Mouse (Mus musculus) intestine, postnatal 0 days (tissue): ENCODE data around the gene Olfr1143. TPM values are rescaled to one million over a fixed set of nuclear protein-coding genes. Genes with fewer than 3 reads are reported as not detected.

Source experiments
- ATAC-seq: fragments of 200-750 bp; cut with Nextera tagmentation; 2 replicates; pipeline ENCODE4 v1.8.0; 2017; ENCODE audit warnings: mild to moderate bottlenecking, moderate TSS enrichment, moderate library complexity
- H3K27ac ChIP-seq: fragments of 300-500 bp; sonication (generic); 2 replicates; pipeline ENCODE4 v1.5.1; 2014; ENCODE audit warnings: mild to moderate bottlenecking, low read depth, low read length, moderate library complexity
- H3K27me3 ChIP-seq: fragments of 300-500 bp; sonication (generic); replicated peaks from 2 replicates; pipeline ENCODE4 v1.6.1; 2014; ENCODE audit warnings: low read length, mixed read lengths; ENCODE audit not compliant: control insufficient read depth, insufficient read depth
- H3K36me3 ChIP-seq: fragments of 300-500 bp; sonication (generic); 2 replicates; pipeline ENCODE4 v1.6.1; 2014; ENCODE audit warnings: mild to moderate bottlenecking, moderate library complexity; ENCODE audit not compliant: control insufficient read depth, insufficient read depth
- H3K4me1 ChIP-seq: fragments of 300-500 bp; sonication (generic); replicated peaks from 2 replicates; pipeline ENCODE4 v1.6.1; 2014; ENCODE audit warnings: antibody characterized with exemption, low read length, mixed read lengths; ENCODE audit not compliant: control insufficient read depth, insufficient read depth
- H3K4me2 ChIP-seq: fragments of 300-500 bp; sonication (generic); replicated peaks from 2 replicates; pipeline ENCODE4 v1.6.1; 2014; ENCODE audit warnings: low read depth, mild to moderate bottlenecking, moderate library complexity
- H3K4me3 ChIP-seq: fragments of 300-500 bp; sonication (generic); 2 replicates; pipeline ENCODE4 v1.5.1; 2014; ENCODE audit warnings: low read depth, low read length
- H3K9ac ChIP-seq: fragments of 300-500 bp; sonication (generic); 2 replicates; pipeline ENCODE4 v1.6.1; 2014; ENCODE audit warnings: mild to moderate bottlenecking, low read depth, low read length
- H3K9me3 ChIP-seq: fragments of 300-500 bp; sonication (generic); 2 replicates; pipeline ENCODE4 v1.6.1; 2016; ENCODE audit warnings: mixed run types; ENCODE audit not compliant: control insufficient read depth
- CTCF ChIP-seq: sonication (generic); IDR thresholded peaks from 2 replicates; pipeline ENCODE4 v1.5.1; 2016; ENCODE audit warnings: low read depth, mild to moderate bottlenecking, control low read depth, antibody characterized with exemption, moderate library complexity
- WGBS: fragments of 180-500 bp; shearing (Covaris S2); extraction: QIAGEN DNeasy Blood & Tissue Kit; methylation state at CpG from one replicate; pipeline ENCODE4 v1.1.7; 2014; 5-methylcytosine and 5-hydroxymethylcytosine counted together
- polyA plus RNA-seq: library from polyadenylated mRNA; unstranded; fragments of >200 nt; fragmentation: Nextera tagmentation; extraction: Ambion mirVana; gene quantifications from 2 replicates; pipeline ENCODE4 v1.2.1, GENCODE M21; 2015

Olfr1143 gene
- not detected in 2 replicates for polyA plus RNA-seq

DNA sequence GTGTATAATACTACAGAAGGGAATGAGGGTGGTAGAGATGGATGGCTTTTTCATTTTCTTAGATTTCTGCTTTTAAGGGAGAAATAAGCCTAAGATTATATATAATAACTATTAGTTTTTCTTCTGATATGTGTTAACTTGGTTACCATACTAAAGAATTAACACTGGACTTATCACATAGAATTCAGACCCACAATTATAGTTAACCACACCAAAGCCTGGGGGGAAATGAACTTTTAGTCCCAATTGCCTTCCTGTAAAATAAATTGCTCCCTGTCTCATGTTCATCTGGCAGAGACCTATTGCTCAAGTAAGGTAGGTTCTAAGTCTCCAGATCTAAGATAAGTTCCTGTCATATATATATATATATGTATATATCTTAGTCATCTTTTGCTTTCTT, at the start of gene Olfr1143:
Gene Olfr1143 (plus strand): TSS at position 301 of the 400 bp plus-strand sequence.
- Histone ChIP-seq H3K36me3 (no peaks in the 10 kb centered on the region), H3K9ac (no peak within 1 kb of the TSS), H3K4me3 (no peak within 1 kb of the TSS), H3K4me2 (no peak within 1 kb of the TSS), H3K4me1 (no peaks in the 10 kb centered on the region), H3K27me3 (no peaks in the 10 kb centered on the region), H3K27ac (no peak within 1 kb of the TSS), H3K9me3 (no peaks in the 10 kb centered on the region)
- ATAC-seq = no peak
- TF ChIP-seq CTCF = no peak

DNA sequence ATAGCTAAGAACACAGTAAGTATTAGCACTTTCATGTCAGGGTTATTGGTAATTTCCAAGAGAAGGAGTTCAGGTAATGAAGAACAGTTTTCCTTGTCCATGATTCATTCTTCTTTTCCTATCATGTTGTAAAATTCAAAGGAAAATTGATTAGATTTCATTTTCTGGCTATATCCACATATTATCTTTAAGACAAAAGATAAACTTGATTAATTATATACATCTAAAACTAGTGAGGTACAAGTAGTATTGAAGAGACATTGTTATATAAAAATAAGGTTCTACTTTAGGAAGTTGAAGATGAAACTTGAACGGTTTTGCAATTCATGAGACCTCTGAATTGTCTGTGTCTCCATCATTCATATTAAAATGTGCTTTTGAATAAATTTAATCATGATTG, 46.5 kb upstream of the Olfr1143 start, which contains the start of gene Olfr1141:
Gene Olfr1141 (minus strand): TSS at position 101 of the 400 bp plus-strand sequence.
- no peaks in the 10 kb centered on the region for H3K27me3 ChIP-seq
- H3K9ac ChIP-seq = no peak within 1 kb of the TSS
- no peak for TF ChIP-seq CTCF
- H3K27ac ChIP-seq = no peak within 1 kb of the TSS
- H3K4me1 ChIP-seq = no peaks in the 10 kb centered on the region
- H3K4me2 ChIP-seq = no peak within 1 kb of the TSS
- ATAC-seq = no peak
- no peaks in the 10 kb centered on the region for H3K36me3 ChIP-seq
- H3K4me3 ChIP-seq = no peak within 1 kb of the TSS
- WGBS = 94% methylated on average over 1 of the region's 1 CpGs
- H3K9me3 ChIP-seq = no peaks in the 10 kb centered on the region

DNA sequence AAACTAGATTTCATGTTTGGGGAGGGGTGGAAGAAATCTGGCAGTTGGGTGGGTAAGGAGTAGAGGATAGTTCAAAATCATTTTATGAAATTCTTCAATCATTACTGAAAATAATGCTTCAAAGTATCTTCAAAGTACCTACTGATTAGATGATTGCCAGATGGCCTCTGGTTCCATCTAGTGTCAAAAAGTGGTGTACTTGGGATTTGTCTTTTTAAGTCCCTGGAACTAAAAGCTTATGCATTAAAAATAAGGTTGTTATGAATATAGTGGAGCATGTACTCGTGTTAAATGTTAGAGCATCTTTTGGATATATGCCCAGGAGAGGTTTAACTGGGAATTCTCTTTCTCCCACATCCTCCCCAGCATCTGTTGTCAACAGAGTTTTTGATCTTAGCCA, 24.2 kb upstream of the Olfr1143 start:
- no peaks in the 10 kb centered on the region for H3K27me3 ChIP-seq
- no peak overlapping the region for H3K4me2 ChIP-seq
- no peak overlapping the region for H3K9ac ChIP-seq
- H3K36me3 ChIP-seq = no peaks in the 10 kb centered on the region
- 33% methylated on average over 1 of the region's 1 CpGs for WGBS
- H3K4me1 ChIP-seq = no peaks in the 10 kb centered on the region
- H3K27ac ChIP-seq = no peak overlapping the region
- ATAC-seq = no peak
- no peak overlapping the region for H3K4me3 ChIP-seq
- no peak for TF ChIP-seq CTCF
- no peaks in the 10 kb centered on the region for H3K9me3 ChIP-seq

DNA sequence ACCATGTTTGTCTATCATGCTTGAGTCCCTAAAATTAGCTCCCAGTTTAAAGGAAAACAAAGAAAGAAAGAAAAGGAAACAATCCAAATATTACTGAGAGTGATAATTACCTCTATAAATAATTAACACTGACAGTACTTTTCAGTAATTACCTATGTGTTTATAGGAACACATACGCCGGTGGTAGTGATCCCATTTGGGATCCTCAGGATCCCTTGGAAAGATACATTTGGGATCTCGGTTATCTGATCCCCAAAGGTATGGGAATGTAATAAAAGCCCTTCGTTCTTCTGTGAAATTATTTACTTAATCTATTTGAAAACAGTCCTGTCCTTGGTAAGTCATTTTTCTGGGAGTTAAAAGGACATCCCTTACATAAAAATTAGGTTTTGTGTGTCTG, 21.2 kb upstream of the Olfr1143 start, which contains the start of gene Olfr152:
Gene Olfr152 (plus strand): TSS at position 301 of the 400 bp plus-strand sequence.
- H3K4me3 ChIP-seq = no peak within 1 kb of the TSS
- no peak within 1 kb of the TSS for H3K27ac ChIP-seq
- H3K36me3 ChIP-seq = no peaks in the 10 kb centered on the region
- no peak within 1 kb of the TSS for H3K4me2 ChIP-seq
- H3K9ac ChIP-seq = no peak within 1 kb of the TSS
- 72% methylated on average over 4 of the region's 4 CpGs for WGBS
- no peak for TF ChIP-seq CTCF
- no peaks in the 10 kb centered on the region for H3K9me3 ChIP-seq
- ATAC-seq = no peak
- no peaks in the 10 kb centered on the region for H3K27me3 ChIP-seq
- no peaks in the 10 kb centered on the region for H3K4me1 ChIP-seq

DNA sequence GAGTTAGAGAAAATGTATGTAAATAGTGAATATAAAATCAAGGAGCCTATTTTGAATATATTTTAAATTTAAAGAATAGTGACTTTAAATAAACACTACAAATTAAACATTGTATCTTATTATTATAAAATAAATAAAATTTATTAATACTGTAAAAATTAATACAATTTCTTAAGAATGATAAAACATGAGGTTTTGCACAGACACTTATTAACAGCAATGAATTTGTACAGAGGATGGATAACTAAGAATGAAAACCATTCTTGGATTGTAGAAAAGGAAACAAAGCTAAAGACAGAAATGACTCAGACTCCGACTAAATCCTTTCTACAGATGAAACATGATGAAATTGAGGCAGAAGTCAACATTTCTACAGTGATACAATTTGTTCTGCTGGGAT, 9.1 kb downstream of the Olfr1143 start, which contains the start of gene Olfr1145:
Gene Olfr1145 (plus strand): TSS at position 301 of the 400 bp plus-strand sequence.
- WGBS = 73% methylated on average over 1 of the region's 1 CpGs
- no peak within 1 kb of the TSS for H3K4me2 ChIP-seq
- no peak within 1 kb of the TSS for H3K4me3 ChIP-seq
- H3K36me3 ChIP-seq = no peaks in the 10 kb centered on the region
- H3K27me3 ChIP-seq = no peaks in the 10 kb centered on the region
- H3K9me3 ChIP-seq = no peaks in the 10 kb centered on the region
- no peaks in the 10 kb centered on the region for H3K4me1 ChIP-seq
- no peak within 1 kb of the TSS for H3K27ac ChIP-seq
- no peak for ATAC-seq
- no peak within 1 kb of the TSS for H3K9ac ChIP-seq
- no peak for TF ChIP-seq CTCF

DNA sequence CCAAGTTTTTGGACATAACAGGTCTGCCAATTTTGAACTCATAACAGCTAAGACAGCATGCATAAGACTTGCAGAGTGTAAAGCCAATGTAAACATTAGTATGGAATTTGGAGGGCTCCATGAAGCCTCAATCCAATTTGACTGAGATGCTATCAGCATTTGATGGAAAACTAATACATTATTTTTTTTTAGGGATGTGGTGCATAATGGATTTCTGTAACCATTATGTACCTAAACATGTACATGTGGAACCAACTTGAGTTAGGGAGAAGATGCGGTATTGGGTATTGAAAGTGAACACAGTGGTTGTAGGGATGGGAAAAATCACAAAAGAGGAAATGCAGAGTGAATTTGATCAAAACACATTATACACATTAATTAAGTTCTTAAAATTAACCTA, 29.8 kb downstream of the Olfr1143 start, which contains the start of gene Olfr1148:
Gene Olfr1148 (plus strand): TSS at position 301 of the 400 bp plus-strand sequence.
- ATAC-seq = no peak
- WGBS = 94% methylated on average over 1 of the region's 1 CpGs
- no peaks in the 10 kb centered on the region for H3K36me3 ChIP-seq

DNA sequence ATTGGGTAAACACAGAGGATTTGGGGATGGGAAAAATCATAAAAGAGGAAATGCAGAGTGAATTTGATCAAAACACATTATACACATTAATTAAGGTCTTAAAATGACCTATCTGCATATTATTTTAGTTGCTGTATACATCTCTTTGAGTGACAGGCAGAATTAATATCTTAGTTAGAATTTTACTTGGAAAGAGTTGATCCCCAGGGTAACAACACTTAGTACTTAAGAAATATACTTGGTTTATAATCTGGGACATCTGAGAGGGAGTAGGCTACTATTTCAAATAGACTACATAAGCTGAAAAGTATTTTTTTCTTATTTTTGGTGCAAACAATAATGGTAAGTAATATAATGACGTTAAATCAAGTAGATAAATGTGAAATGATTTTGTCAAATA, 43.3 kb downstream of the Olfr1143 start, which contains the start of gene Olfr1150-ps1:
Gene Olfr1150-ps1 (plus strand): TSS at position 301 of the 400 bp plus-strand sequence.
- Histone ChIP-seq H3K4me2 (no peak within 1 kb of the TSS), H3K9ac (no peak within 1 kb of the TSS), H3K9me3 (no peaks in the 10 kb centered on the region), H3K4me3 (no peak within 1 kb of the TSS), H3K27ac (no peak within 1 kb of the TSS), H3K36me3 (no peaks in the 10 kb centered on the region), H3K27me3 (no peaks in the 10 kb centered on the region), H3K4me1 (no peaks in the 10 kb centered on the region)
- no peak for TF ChIP-seq CTCF
- 80% methylated on average over 1 of the region's 1 CpGs for WGBS
- ATAC-seq = no peak

More for the DNA sequence above, 29.8 kb downstream of the Olfr1143 start, which contains the start of gene Olfr1148:
- H3K4me3 ChIP-seq = no peak within 1 kb of the TSS
- no peaks in the 10 kb centered on the region for H3K4me1 ChIP-seq
- H3K4me2 ChIP-seq = no peak within 1 kb of the TSS
- no peak for TF ChIP-seq CTCF
- H3K9ac ChIP-seq = no peak within 1 kb of the TSS
- no peaks in the 10 kb centered on the region for H3K27me3 ChIP-seq
- no peaks in the 10 kb centered on the region for H3K9me3 ChIP-seq
- H3K27ac ChIP-seq = no peak within 1 kb of the TSS

Other genes starting within 250 kb of the Olfr1143 start
- gene Olfr1129, start 226.7 kb upstream of the Olfr1143 start, polyA plus RNA-seq = not detected in 2 replicates
- not detected in 2 replicates for gene Olfr1130, start 194.4 kb upstream of the Olfr1143 start, polyA plus RNA-seq
- gene Olfr1131, start 173.5 kb upstream of the Olfr1143 start, polyA plus RNA-seq = not detected in 2 replicates
- not detected in 2 replicates for gene Olfr1132, start 163.1 kb upstream of the Olfr1143 start, polyA plus RNA-seq
- not detected in 2 replicates for gene Olfr1133, start 153.2 kb upstream of the Olfr1143 start, polyA plus RNA-seq
- not detected in 2 replicates for gene Olfr1134, start 142.1 kb upstream of the Olfr1143 start, polyA plus RNA-seq
- gene Olfr1135, start 126.9 kb upstream of the Olfr1143 start, polyA plus RNA-seq = not detected in 2 replicates
- not detected in 2 replicates for gene Olfr1136, start 106.6 kb upstream of the Olfr1143 start, polyA plus RNA-seq
- gene Olfr1137, start 87.4 kb upstream of the Olfr1143 start, polyA plus RNA-seq = not detected in 2 replicates
- not detected in 2 replicates for gene Olfr1138, start 60.6 kb upstream of the Olfr1143 start, polyA plus RNA-seq
- not detected in 2 replicates for gene Olfr1140, start 56.8 kb upstream of the Olfr1143 start, polyA plus RNA-seq
- gene Olfr1141, start 46.6 kb upstream of the Olfr1143 start, polyA plus RNA-seq = not detected in 2 replicates
- gene Olfr152, start 21.1 kb upstream of the Olfr1143 start, polyA plus RNA-seq = not detected in 2 replicates
- gene Olfr1145, start 9.2 kb downstream of the Olfr1143 start, polyA plus RNA-seq = not detected in 2 replicates
- gene Olfr1148, start 29.9 kb downstream of the Olfr1143 start, polyA plus RNA-seq = not detected in 2 replicates
- gene Olfr1150-ps1, start 43.4 kb downstream of the Olfr1143 start, polyA plus RNA-seq = not detected in 2 replicates
- gene Olfr1151, start 55.3 kb downstream of the Olfr1143 start, polyA plus RNA-seq = not detected in 2 replicates
- gene Olfr1152, start 65.9 kb downstream of the Olfr1143 start, polyA plus RNA-seq = not detected in 2 replicates
- not detected in 2 replicates for gene Olfr1153, start 94.4 kb downstream of the Olfr1143 start, polyA plus RNA-seq
- gene Olfr1154, start 104.6 kb downstream of the Olfr1143 start, polyA plus RNA-seq = not detected in 2 replicates
- gene Olfr1155, start 144.5 kb downstream of the Olfr1143 start, polyA plus RNA-seq = not detected in 2 replicates
- not detected in 2 replicates for gene Olfr1156, start 152.5 kb downstream of the Olfr1143 start, polyA plus RNA-seq
- gene Olfr1157, start 167.7 kb downstream of the Olfr1143 start, polyA plus RNA-seq = not detected in 2 replicates
- not detected in 2 replicates for gene Olfr74, start 174.1 kb downstream of the Olfr1143 start, polyA plus RNA-seq
- not detected in 2 replicates for gene Olfr1158, start 189.5 kb downstream of the Olfr1143 start, polyA plus RNA-seq
- not detected in 2 replicates for gene Olfr1160, start 207.7 kb downstream of the Olfr1143 start, polyA plus RNA-seq
- gene Olfr1161, start 222.2 kb downstream of the Olfr1143 start, polyA plus RNA-seq = not detected in 2 replicates
- not detected in 2 replicates for gene Olfr73, start 237.1 kb downstream of the Olfr1143 start, polyA plus RNA-seq